Mouse (Mus musculus) left cerebral cortex, adult 2 months (tissue): Measurements from ENCODE around the gene Mindy4b-ps. TPM values are rescaled to one million over a fixed set of nuclear protein-coding genes. Genes with fewer than 3 reads are reported as not detected.
"Not testable (repeated sequence)": the region's sequence is repeated elsewhere in the genome, so short reads cannot be mapped to it uniquely, and the experiment has no call there.

ENCODE experiments used
- DNase-seq, 2 experiments: peaks; one replicate each; pipeline ENCODE4 v3.0.0; 2021 to 2022; ENCODE audit warnings: low spot score in 2 of 2, mixed read lengths in 1 of 2; ENCODE audit errors: extremely low spot score in 1 of 2
- H3K27ac ChIP-seq: fragments of 200-600 bp; 2 replicates; pipeline ENCODE4 v1.8.1; 2022
- H3K4me3 ChIP-seq: fragments of 200-600 bp; 2 replicates; pipeline ENCODE4 v1.8.1; 2022
- CTCF ChIP-seq: fragments of 200-600 bp; IDR thresholded peaks from 2 replicates; pipeline ENCODE4 v1.8.1; 2022; ENCODE audit warnings: antibody characterized with exemption, mild to moderate bottlenecking, moderate library complexity
- intact Hi-C: fragments of 180-260 bp; cut with DNase I; formaldehyde crosslinking; loops from one replicate; pipeline ENCODE4 v1.15.1; 2025
- long read RNA-seq, 2 experiments: library from polyadenylated mRNA; stranded (forward); transcript quantifications; one replicate each; pipeline ENCODE4 v2.0.0; 2021; ENCODE audit warnings: borderline mapping rate in 2 of 2
- total RNA-seq, 2 experiments: library from RNA; stranded (reverse); gene quantifications; 2 replicates each; pipeline ENCODE4 v1.2.3; 2021

Gene Mindy4b-ps
- 1 to 10 TPM; 2.6 to 2.8 TPM for total RNA-seq
- long read RNA-seq, experiment 1, partial matches to known transcripts = 2 of 4 reads
- long read RNA-seq, experiment 1, other reads (novel, unspliced or antisense) = 2 of 4 reads
- long read RNA-seq, experiment 2, partial matches to known transcripts = 1 of 2 reads
- long read RNA-seq, experiment 2, other reads (novel, unspliced or antisense) = 1 of 2 reads

DNA sequence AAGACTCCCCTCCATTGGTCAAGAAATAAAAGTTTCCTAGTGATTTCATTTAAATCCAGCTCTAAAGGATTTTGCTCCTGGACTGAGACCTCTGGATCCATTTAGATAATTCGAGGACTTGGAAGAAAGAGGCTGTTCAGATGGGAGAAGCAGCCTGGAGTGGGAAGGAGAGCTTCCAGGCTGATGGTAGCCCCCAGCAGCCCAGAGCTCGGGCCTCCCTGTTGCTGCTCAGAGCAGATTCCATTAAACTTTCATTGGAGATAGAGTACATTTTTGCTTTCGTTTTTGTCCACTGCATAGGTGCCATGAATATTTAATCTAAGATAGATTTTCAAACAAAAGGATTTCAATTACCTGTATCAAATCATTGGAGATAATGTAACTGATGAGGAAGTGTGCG, at the start of gene Mindy4b-ps:
Mindy4b-ps (minus strand) TSS at position 101 of the 400 bp plus-strand sequence.
- intact Hi-C loops = no loop called here
- H3K27ac ChIP-seq = no peak within 1 kb of the TSS
- no peak within 1 kb of the TSS for H3K4me3 ChIP-seq
- DNase-seq = no peak
- no peak for TF ChIP-seq CTCF

DNA sequence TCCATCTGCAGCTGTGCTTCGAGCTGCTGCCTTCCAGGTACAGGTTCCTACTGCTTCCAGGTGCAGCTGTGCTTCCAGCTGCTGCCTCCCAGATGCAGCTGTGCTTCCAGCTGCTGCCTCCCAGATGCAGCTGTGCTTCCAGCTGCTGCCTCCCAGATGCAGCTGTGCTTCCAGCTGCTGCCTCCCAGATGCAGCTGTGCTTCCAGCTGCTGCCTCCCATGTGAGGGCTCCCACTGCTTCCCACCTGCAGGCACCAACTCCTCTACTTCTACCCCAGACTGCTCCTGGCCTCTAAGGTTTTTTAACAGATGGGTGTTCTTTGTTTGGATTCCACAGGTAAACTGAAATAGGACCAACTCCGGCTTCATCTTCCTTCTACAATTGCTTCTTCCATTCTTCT, 49.8 kb upstream of the Mindy4b-ps start:
- H3K4me3 ChIP-seq, intact Hi-C loops, DNase-seq, H3K27ac ChIP-seq: not testable (repeated sequence)

DNA sequence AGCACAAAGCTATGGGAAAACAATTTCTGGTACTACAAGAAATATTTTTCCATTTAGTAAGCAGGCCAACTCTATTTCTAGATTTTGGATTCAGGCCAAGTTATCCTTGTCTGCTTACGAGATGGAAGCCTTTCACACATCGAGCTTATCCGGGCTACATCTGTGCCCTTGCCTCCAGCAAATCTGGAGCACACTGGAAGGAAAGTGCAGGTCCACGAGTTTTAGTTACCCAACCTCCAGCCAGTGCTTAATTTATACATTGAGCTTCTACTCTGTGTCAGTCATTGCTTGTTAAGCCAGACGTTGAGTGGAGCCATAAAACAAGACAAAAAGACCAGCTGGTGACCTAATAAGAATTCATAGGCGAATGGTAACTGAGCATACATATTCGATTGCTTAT, 43.6 kb upstream of the Mindy4b-ps start:
- intact Hi-C loops = no loop called here
- no peak overlapping the region for H3K27ac ChIP-seq
- no peak for TF ChIP-seq CTCF
- no peak for DNase-seq
- H3K4me3 ChIP-seq = no peak overlapping the region

DNA sequence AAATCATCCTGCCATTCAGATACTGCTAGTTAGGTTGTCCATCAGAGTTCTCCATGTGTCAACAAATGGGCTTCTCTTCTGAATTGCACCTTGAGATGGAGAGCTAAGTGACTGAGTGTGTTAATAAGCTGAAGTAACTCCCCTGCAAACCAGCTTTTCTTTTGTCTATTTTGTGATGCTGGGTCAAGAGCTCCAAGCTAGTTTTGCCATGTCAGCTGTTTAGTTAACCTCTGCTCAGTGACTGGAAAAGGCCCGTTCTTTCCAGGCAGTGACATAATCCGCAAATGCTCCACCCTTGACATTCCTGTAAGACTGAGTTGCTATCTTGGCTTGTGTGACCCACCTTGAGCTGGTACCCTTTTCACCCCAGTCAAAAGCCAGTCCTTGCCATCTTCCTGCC, 40.9 kb upstream of the Mindy4b-ps start:
- intact Hi-C loops = no loop called here
- no peak for TF ChIP-seq CTCF

DNA sequence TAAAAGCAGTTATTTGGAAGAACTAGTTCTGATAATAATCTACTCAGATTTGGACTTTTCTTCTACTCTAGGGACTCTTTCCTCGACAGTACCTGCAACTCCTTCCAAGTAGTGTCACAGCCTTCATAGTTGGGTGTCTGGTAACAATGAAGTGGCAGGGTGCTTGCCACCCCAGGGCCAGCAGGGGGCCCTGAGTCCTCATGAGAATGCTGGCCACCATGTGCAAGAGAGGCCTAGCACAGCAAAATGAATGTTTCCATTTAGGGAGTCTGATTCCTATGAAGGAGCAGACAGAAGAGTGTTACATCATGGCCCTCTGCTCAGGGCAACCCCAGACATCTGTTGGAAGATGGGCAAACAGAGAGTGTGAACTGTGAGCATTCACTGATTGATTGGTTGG, 21.3 kb upstream of the Mindy4b-ps start:
- no peak for DNase-seq
- intact Hi-C loops = loop anchor here (5.0 kb wide), 1 partner anchor 214 kb away; no protein-coding TSS in a partner anchor
- Histone ChIP-seq H3K4me3 (no peak overlapping the region), H3K27ac (no peak overlapping the region)
- peak; percentile 42 for TF ChIP-seq CTCF

More for the DNA sequence above, 40.9 kb upstream of the Mindy4b-ps start:
- H3K27ac ChIP-seq = no peak overlapping the region
- H3K4me3 ChIP-seq = no peak overlapping the region
- DNase-seq = no peak

DNA sequence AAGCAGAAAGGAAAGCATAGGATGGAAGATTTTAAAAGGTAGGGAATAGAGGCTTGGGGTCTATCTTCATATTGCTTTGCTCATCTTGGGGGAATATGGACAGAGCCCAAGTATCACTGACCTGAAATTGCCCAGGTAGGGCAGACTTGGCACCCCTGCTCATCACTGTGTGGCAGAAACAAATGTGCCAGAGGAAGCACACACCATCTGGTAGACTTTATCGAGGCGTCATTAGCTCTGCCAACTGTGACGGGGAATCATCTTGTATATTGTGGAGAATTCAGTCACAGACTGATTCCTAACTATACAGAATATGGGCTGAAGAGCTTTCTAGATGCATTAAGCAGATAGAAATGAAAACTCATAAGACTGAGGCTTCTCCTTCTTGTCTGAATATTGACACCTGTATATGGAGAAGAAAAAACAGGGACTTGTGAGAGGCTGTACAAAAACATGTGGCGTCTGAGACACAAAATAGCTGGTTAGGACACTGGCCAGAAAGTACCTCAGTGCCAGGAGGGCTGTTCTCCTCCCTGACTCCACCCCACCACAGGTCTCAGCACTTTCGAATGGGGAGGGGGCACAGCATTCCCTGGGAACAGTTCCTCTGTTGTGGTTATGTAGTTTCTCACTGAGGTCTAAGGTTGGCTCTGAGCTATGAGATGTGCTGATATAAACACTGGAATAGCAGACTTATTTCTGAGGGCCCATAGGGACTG, 11.5 kb upstream of the Mindy4b-ps start:
- TF ChIP-seq CTCF = no peak
- intact Hi-C loops = no loop called here
- DNase-seq = no peak
- Histone ChIP-seq H3K4me3 (no peak overlapping the region), H3K27ac (no peak overlapping the region)

DNA sequence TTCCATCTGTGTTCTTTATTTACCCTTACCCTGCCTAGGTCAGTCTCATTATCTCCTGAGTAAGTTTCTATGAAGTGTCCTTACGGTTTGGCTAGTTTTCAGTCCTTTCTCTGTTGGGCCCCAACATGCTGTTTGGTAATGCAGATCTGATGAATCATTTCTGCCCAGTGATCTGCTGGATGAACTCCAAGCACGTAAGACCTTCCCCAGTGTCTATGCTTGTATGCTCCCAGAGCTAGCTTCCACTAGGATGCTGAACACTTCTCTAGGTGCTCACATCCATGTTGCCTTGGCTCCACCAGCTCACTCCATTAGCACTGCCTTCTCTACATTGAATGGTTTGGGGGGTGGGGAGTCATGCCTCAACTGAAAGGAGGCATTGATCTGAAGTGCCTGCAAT, 10.8 kb upstream of the Mindy4b-ps start:
- no peak for TF ChIP-seq CTCF
- H3K4me3 ChIP-seq = no peak overlapping the region
- intact Hi-C loops = no loop called here
- no peak overlapping the region for H3K27ac ChIP-seq
- no peak for DNase-seq

DNA sequence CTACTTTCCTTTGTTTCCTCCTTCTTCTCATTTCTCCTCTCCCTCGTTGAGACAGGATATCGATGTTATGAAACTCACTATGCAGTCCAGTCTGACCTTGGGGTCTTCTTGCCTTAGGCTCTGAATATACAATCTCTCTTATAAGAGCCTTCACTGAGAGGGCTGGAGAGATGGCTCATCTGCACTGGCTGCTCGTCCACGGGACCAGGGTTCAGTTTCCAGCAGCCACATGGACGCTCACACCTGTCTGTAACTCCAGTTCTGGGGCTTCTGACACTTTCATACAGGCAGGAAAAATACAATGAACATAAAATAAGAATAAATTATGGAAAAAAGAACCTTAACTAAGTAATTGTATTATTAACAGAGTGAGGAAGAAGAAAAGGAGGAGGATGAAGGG, 9.5 kb upstream of the Mindy4b-ps start:
- intact Hi-C loops = no loop called here
- no peak for DNase-seq
- no peak overlapping the region for H3K4me3 ChIP-seq
- TF ChIP-seq CTCF = no peak
- H3K27ac ChIP-seq = no peak overlapping the region

DNA sequence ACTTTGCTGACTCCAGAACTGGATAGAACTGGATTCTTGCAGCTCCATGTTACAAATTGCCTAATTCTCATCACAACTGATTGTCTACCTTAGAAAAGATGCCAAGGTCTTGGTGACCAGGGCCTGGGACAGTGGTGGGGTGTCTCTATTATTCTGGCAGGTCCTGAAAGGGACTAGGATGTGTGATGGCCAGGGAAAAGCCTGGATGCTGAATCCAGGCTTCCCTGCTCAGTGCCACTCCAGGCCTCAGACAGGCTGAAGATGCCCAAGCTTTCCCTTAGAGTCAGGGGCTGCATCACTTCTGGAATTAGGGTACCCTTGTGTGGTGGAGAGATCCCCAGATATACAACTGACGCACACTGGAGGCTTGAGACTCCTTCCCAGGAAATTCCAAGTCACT, 7.8 kb upstream of the Mindy4b-ps start:
- DNase-seq = no peak
- intact Hi-C loops = no loop called here
- H3K4me3 ChIP-seq = no peak overlapping the region

DNA sequence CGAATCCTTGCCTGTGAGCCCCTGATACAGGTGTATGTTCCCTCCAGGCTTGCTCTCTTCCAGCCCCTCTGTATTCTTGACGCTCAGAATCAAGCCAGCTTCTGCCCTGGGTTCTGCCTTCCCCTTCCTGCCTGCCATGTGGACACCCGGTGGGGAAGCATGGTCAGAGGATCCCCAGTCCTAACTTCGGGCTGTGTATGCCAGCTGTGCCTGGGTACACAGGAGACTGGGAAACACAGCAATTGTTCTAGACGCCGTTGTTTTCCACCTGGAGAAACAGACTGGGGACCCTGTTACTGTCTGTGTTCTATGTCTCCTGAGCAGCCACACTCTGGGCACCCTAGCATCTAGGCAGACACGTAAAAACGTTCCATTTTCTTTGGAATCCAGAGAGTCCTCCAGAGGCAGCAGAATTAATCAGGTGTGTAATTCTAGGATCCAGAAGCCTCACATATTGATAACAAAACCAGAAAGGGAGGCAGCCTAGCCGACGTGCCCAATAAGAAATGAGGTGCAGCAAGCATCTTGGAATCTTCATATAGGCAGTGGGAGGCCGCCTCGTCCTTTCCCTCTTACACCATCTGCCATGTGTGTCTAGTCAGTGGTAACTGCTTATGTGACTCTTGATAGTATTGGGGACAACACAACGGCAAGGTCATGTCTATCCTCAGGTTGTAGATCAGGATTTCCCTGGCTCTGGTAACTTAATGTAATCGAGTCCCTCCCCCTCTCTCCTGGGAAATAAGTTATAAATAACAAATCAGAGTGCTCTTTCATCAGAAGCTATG, 6.4 kb upstream of the Mindy4b-ps start:
- DNase-seq = no peak
- Histone ChIP-seq H3K4me3 (no peak overlapping the region), H3K27ac (no peak overlapping the region)
- TF ChIP-seq CTCF = no peak
- intact Hi-C loops = no loop called here

More for the DNA sequence above, 7.8 kb upstream of the Mindy4b-ps start:
- no peak for TF ChIP-seq CTCF
- H3K27ac ChIP-seq = no peak overlapping the region

DNA sequence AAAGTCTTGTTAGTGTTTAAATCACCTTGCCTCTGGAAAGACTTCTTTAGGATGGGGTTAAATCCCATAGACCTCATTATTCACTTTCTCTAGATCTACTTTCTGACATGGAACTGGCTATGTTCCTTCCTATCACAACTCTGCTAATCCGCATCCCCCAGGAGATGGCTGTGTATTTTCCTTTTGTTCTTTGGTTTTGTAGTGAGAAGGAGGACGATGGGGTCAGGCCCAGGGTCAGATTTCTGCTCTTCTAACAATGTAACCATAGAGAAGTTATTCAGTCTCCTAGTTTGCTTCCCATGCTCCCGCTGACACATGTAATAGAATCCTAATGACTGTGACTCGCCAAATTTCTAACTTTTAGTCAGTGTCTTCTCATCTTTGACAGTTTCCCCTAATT, 4.2 kb upstream of the Mindy4b-ps start:
- Histone ChIP-seq H3K27ac (no peak overlapping the region), H3K4me3 (no peak overlapping the region)
- intact Hi-C loops = no loop called here
- no peak for DNase-seq
- no peak for TF ChIP-seq CTCF

DNA sequence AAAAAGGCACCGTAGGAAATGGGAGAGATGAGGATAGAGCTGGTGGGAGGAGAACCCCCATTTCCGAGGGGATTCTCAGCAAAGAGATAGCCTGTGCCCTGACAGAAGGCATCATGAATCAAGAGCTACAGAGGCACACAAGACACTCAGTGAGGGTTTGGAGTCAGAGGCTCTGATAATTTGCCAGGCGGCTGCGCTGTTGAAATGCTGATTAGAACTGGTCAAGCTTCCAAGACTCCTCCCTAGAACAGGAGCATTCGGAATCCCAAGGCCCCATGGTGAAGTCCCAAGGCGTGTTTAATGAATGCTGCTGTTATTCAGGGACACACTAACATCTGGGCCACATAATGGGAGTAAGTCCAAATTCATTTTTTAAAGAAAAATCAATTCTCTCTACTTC, 4.8 kb downstream of the Mindy4b-ps start:
- Histone ChIP-seq H3K27ac (no peak overlapping the region), H3K4me3 (no peak overlapping the region)
- DNase-seq = no peak
- TF ChIP-seq CTCF = no peak
- intact Hi-C loops = no loop called here
